Mouse (Mus musculus): ENCODE data around the gene Themis3.

Gene Themis3

DNA sequence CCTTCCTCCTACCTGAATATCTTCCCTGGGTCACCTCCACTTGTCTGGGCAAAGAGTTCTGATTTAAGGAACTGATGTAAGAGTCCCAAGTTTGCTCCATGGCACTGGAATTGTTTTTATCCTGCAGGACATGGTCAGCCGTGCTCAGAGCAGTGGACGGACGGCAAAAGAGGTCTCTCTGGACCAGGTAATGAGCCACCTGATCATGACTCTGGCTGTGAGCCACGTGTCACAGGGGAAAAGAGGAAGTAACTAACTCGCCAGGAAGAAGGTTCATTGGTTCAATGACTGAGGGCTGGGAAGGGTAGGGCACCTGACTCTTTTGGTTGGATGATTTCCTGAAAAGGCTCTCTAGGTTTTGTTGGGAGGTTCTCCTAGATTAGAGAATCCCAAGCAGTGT, at the start of gene Themis3:
Gene Themis3 (minus strand): TSS at position 187 of the 400 bp plus-strand sequence.
- DNase-seq (ENCODE audit: extremely low spot score), result no peak

- DNase-seq (ENCODE audit: extremely low spot score), result no peak
Measured at GRCm38 (mm10) chr17:66637951-66638722, 43.7 kb upstream of the Themis3 start.

- DNase-seq (ENCODE audit: extremely low spot score), result no peak
Measured at GRCm38 (mm10) chr17:66619996-66620656, 25.7 kb upstream of the Themis3 start.

DNA sequence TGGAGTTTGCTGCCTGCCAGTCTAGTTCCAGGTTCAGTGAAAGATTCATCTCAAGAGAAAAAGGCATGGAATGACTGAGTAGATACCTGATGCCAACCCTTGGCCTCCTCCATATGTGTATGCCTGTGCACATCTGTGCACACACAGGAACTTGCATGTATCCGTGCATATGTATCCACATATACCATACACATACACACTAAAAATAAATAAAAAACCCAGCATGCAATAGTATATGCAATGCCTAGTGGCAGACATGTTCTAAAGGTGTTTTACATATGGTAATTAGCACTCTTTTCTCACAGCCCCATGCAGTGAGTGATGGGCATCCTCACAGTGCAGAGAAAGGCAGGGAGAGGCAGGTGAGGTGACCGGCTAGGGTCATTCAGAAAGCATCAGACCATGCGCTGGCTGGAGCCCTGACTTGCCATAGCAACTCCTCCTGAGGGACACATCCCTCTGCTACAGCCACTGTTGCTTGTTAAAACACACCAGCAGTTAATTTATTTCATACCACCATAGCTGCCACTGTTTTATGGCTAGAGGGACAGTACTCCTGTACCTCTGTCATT, 24.9 kb upstream of the Themis3 start:
- DNase-seq (ENCODE audit: extremely low spot score), result no peak

- DNase-seq (ENCODE audit: extremely low spot score), result no peak
Measured at GRCm38 (mm10) chr17:66610032-66610431, 15.6 kb upstream of the Themis3 start.

- DNase-seq (ENCODE audit: extremely low spot score), result no peak
Measured at GRCm38 (mm10) chr17:66604931-66605330, 10.5 kb upstream of the Themis3 start.

DNA sequence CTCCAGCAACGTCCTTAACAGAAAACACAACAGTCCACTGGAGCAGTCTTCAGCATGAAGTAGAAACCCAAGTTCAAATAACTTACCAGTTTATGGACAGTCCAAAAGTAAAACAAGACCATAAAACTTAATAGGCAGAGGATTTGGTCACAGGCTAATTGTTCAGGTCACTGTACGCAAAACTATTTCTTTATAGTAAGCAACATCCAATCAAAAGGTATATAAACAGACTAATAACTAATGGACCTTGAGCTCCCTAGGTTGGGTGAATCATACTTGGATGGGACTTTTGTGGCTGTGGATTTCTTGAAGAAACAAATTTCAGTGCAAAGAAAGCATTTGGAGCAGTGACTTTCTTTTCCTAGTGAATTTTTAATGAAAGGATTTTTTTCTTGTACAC, 6.8 kb upstream of the Themis3 start:
- DNase-seq (ENCODE audit: extremely low spot score), result no peak

- no peak for DNase-seq (ENCODE audit: extremely low spot score)
Measured at GRCm38 (mm10) chr17:66595867-66596266, 1.4 kb upstream of the Themis3 start.

DNA sequence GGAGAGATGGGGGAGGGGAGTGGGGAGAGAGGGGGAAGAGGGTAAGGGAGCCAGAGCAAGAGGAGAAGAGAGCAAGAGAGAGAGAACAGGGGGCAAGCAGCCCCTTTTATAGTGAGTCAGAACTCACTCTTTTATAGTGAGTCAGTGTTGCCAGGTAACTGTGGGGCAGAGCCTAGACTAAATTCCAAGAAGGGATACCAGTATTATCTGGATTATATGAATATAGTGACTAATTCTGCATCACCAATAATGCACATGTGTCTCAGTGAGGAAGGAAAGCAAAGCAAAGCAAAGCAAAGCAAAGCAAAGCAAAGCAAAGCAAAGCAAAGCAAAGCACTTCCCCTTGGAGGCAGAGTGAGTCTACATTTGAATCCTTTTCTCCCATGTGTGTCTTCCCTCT, 835 bp upstream of the Themis3 start:
- no peak for DNase-seq (ENCODE audit: extremely low spot score)

- no peak for DNase-seq (ENCODE audit: extremely low spot score)
Measured at GRCm38 (mm10) chr17:66590353-66591075, 3.9 kb downstream of the Themis3 start.

DNA sequence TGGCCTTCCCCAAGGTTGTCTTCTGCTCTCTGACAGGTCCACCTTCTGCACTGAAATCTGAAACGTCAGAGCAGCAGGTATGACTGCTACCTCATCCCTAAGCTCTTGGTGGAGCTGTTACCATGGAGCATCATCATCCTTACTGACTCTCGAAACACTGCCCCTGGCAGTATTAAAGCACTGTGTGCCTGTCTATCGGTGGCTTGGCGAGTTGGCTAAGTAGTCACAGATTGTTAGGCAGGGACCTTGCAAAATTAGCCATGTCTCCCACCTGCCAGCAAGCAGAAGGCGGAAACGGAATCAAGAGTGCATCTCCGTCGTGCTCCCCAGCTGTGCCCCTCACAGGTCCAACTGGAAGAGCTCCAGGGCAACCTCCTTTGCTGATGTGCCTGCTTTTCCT, 4.6 kb downstream of the Themis3 start:
- DNase-seq (ENCODE audit: extremely low spot score), result no peak

- DNase-seq (ENCODE audit: extremely low spot score), result no peak
Measured at GRCm38 (mm10) chr17:66586741-66587140, 7.7 kb downstream of the Themis3 start.

DNA sequence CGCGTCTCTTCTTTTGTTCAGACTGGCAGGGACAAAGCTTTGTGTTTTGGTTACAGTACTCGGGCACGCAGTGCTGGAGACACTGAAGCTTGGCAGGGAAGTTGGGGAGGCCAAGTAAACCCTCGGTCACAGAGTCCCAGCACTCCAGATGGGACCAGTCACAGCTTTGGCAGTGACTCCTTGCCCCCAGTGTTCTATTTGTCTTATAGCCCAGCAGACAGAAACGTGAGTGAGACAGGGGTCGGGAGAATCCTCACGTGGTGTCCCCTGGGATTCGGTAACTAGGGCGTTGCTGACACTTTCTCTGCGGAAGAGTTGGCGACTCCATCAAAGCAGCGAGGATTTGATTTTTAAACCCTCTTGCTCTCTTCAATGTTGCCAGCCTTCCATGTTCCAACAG, 8.3 kb downstream of the Themis3 start:
- no peak for DNase-seq (ENCODE audit: extremely low spot score)

GRCm38 (mm10) chr17:66580990-66581389, 13.4 kb downstream of the Themis3 start:
- DNase-seq (ENCODE audit: extremely low spot score), result no peak

DNA sequence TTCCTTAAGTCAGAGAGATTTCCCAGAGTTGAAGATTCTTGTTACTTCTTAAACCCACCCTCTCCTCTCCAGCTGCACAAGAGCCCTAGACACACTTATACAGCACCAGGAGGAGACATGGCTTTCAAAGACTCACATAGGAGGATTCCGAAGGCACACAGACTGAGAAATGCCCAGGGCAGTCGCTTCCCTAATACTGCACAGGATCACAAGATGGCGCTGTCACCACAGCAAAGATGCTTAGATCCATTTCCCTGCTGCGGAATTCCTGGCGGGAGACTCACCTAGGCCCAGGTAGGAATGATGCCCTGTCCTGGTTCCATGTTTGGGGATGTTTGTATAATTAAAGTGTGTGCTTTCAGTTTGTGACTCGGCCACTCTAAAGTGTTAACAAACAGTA, 16.4 kb downstream of the Themis3 start:
- DNase-seq (ENCODE audit: extremely low spot score), result peak; percentile 53

GRCm38 (mm10) chr17:66577507-66577906, 16.9 kb downstream of the Themis3 start:
- no peak for DNase-seq (ENCODE audit: extremely low spot score)

- no peak for DNase-seq (ENCODE audit: extremely low spot score)
Measured at GRCm38 (mm10) chr17:66572677-66573060, 21.8 kb downstream of the Themis3 start.

DNA sequence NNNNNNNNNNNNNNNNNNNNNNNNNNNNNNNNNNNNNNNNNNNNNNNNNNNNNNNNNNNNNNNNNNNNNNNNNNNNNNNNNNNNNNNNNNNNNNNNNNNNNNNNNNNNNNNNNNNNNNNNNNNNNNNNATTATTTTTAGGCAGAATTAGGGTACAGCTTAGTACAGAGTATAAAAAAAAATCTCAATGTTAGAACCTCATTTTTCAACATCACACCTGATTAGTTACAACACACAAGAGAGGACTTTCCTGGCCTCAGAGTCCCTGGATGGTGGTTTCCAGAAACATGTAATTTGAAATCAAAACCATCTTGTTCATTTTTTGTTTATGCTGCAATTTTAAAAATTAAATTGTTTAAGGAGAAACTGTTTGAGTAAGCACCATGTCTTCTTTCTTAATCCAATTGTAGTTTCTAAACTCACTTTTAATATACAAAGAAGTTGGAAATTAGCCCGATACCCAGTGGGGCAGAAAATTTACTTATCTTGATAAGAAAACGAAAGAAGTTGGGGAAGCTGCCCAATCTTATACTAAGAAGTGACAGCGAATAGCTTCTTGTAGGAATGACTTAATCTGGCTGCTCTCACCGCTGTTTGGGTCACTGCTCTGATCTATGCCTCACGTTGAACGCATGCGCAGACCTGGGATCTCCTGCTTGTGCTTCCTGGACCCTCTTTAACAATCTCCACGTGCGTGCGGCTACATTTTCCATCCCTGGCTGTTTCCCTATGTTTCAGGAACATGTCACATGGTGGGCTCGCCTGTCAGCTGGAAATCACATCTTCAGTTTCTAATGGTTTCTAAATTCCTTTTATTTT, 22.4 kb downstream of the Themis3 start:
- no peak for DNase-seq (ENCODE audit: extremely low spot score)

DNA sequence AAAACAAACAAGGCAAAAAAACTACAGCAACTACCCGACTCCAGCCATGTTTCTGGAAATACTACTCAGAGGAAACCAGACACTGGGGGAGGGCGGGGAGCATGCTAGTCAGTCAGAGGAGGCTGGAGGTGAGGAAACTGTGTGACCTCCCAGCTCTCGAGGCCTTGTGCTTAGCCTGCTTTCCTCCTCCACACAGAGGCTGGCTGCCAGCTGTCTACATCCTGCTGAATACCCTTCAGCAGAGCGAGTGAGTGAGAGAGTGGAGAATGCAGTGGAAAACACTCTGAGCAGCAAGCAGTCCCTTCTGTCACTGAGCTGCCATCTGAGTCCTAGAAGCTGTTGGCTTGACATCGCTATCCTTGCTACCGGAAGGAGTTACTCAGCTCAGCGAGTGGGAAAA, 30.2 kb downstream of the Themis3 start:
- DNase-seq (ENCODE audit: extremely low spot score), result no peak

- no peak for DNase-seq (ENCODE audit: extremely low spot score)
Measured at GRCm38 (mm10) chr17:66563551-66563950, 30.9 kb downstream of the Themis3 start.

DNA sequence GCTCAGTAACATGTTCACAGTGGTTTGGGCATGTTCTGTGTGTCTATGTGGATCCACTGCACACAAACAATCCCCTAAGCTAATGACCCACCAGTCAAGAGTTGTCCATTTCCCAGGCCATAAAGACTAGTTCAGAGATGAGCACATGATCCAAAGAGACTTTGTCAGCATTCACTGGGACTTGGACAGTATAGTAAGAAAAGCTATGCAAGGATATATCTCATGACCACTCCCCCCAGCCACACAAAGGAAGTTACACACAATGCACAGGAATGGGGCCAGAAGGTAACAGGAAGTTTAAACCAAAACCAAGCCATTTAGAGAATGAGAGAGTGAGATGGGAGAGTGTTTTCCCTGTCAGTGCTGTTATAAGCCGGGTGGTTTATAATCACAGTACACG, 33.0 kb downstream of the Themis3 start:
- no peak for DNase-seq (ENCODE audit: extremely low spot score)
